Mouse (Mus musculus) CD8-positive naive resting alpha-beta T cell, adult 2 months (primary cell): Measurements from ENCODE around the gene Insig2.
A peak's percentile ranks its signal among the peaks of the same experiment; 100 is the strongest.

Experiments
- DNase-seq, 2 experiments: peaks; one replicate each; pipeline ENCODE4 v3.0.0; 2022; ENCODE audit warnings: low read depth in 2 of 2, low spot score in 2 of 2

Insig2 gene

DNA sequence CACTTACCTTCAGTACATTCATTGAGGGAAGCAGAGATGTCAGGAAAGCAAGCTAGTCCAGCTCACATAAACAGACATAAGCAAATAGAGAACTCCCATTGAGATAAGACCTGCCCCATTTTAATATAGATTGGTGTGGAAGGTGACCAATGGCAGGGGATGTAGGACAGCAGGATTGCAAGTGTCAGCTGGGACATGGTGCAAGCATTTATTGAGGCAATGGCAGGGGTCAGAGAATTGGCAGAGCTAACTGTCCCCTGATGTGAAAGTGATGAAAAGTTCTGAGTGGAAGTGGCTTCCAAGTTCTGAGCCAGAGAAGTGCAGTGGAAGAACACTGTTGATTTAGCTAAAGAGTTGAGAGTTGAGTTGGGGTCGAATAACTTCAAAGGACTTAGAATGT lies at the start of gene Insig2:
Gene Insig2, minus strand, starts transcription at position 105 of the 400 bp plus-strand sequence.
- no peak for DNase-seq

DNA sequence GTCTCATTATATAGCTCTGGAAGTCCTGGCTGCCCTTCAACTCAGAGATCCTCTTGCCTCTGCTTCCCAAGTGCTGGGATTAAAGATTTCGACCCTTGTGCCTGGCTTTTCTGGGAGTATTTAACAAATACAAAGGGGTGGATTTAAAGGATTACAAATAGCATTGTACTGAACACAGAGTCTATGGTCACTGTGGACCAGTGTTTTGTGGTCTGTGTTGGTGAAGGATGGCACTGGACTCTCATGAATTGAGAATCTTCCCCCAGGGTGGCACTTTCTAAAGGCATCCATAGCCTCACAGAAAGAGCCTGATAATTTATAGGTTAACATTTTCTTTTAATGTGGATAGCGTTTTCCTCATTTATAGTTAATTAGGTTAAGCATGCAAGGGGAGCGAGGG lies 49.2 kb upstream of the Insig2 start:
- no peak for DNase-seq

DNA sequence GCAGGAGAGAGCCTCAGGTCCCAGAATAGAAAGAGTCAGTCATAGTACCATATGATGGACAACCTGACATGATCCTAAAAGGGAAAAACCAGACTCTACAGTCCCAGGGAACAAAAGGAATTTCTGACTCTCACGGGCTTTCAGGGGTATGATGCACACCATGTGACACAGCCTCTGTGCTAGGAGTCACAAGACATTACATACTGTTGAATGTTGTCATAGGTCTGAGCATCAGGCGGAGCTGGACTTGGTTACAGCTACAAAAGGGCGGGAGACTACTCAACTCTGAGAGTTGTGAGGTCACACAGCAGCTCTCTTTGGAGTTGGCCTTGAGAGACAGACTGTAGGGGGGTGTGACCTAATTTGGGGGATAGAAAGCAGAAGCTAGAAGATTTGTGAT lies 47.6 kb upstream of the Insig2 start:
- no peak for DNase-seq

DNA sequence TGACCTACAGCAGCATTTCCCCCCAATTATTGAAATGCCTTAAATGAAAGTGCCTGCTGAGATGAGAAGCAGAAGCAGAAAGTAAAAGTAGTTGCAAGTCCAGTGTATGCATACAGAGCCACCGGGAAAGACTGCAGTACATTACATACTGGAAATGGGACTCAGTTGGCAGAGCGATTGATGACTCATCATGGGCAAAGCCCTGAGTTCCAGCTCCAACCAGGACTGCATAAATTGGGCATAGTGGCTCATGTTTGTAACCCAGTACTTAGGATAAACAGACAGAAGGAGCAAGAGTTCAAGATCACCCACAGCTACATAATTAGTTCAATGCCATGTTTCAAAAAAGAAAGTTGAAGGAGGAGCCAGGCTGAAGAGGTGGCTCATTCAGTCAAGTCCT lies 45.5 kb upstream of the Insig2 start:
- DNase-seq, result no peak

DNA sequence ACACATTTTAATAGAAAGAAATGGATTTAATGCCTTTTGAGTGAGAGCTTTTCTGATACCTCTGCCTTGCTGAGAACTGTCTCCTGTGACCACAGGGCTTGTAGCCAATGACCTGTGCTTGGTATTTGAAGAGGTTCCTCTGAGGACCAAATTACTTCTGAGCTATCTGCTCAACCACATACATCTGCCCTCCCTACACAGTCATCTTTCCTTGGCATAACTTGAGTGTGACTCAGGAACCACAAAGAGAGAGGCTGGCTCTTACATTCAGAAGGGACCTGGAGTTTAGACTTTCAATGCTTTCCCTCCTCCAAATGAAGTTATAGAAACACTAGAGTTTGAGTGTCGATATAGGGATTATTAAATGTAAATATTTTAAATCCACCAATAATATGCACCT lies 45.0 kb upstream of the Insig2 start:
- no peak for DNase-seq

DNA sequence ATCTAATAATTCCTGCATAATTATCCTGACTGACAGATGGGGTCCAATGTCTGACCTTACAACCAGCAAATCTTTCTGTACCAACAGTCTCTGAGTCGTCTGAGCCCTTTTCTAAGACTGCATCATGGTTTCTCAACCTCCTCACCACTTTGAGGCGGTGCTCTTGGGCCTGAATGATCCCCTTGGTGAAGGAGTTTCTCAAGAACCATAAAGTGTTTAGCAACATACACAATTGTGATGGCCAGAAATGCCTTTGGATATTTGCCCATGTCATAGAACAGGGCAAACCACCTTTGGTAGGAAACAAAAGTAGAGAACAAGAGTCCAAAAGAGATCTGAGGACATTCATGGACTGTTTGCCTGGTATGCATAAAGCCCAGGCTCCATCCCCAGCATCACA lies 41.2 kb upstream of the Insig2 start:
- no peak for DNase-seq

DNA sequence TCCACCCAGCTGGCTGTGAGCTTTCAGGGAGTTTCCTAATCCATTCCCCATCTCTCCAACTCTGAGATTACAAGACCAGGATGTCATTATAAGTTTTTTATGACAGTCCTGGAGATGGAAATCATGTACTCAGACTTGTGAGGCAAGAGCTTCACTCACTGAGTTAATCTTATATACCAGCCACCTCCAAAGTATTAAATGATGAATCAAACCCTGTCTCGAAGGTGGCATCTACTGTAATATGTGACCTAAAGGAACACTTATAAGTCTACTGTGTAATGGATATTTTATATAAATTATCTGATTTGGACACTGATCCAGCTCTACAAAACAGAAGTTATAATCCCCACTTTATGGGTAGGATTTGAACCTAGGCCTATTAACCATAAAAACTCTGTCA lies 40.3 kb upstream of the Insig2 start:
- DNase-seq, result no peak

DNA sequence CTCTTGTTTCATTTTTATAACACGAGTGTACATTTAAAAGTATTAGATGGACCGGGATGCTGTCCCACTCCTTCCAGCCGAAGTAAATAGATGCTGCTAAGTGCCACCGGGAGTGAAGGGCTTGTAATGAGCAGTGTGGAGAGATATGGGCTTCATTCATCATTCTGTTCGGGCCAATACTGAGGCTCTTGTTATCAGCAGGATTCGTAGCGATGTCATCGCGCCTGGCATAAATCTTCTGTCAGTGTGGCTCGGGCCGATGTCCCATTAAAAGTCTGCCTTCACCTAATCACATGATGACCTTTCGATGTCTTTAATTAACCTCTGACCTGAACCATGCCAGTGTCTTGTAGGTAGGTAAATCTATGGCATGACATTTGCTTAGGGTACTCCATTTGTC lies 39.1 kb upstream of the Insig2 start:
- no peak for DNase-seq

DNA sequence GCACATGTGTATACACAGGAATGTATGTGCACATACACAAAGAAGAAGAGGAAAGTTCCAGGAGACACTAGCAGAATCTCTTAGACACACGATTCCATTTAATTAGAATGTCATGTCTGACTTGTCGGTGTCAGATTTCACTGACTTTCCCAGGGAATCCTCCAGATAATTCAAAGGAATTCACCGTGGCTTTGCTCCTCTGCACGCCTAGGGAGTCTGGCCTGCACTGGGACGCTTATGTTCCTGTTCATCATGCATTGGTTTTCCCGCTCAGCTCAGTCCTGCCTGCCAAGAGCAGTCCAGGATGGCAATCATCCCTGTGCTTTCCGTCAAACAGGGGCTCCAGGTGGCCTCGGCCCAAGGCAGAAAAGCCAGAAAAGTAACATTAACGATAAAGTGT lies 34.9 kb upstream of the Insig2 start:
- DNase-seq, result no peak

DNA sequence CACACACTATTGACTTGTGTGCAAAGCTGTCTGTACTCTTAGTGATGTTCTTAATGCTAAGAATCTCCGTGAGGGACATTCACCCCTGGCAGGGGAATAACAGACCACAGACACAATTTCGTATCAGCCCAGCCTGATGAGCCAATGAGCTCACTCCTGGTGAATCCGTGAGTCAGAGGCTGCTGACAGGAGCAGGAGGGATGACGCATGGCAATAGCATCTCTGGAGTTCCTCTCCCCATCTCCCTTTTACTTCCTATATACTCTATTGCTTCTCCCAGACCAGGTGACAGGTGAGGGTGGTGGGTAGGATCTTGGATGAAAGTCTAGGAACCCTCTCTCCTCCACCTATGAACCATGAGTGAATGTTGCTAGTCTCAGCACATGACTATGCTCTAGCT lies 28.2 kb upstream of the Insig2 start:
- no peak for DNase-seq

DNA sequence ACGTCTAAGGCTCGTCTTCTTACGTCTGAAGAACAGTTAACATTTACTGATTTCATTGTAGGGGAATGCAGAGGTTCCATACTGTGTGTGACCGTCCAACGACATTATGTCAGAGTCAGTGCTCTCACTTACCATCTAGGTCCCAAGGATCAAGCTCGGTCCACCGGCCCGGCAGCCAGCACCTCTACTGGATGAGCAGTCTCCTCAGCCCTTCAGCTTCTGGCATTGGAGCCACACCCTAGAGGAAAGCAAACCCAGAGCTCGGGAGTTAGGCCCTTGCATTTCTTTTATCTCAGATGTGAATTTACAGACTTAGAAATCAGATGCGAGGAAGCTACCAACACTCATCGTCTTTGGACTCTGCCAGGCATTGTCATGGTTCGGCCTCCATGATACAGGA lies 27.3 kb upstream of the Insig2 start:
- no peak for DNase-seq

DNA sequence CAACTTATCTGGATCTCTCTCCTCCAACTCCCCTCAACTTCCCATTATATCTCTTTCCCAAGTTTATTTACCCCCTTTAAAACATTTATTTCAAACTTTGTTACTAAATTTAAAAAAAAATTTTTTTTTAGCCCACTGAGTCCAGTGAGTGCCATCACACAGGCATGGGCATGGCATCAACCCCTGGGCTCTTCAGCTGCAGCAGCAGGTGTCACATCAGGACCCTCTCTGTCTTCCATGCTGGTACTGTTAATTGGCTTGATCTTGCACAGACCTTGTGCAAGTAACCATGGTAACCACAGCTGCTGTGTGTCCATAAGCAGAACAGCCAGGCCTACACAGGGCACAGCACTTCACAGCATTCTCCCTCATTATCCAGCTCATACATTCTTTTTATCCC lies 21.4 kb upstream of the Insig2 start:
- no peak for DNase-seq

DNA sequence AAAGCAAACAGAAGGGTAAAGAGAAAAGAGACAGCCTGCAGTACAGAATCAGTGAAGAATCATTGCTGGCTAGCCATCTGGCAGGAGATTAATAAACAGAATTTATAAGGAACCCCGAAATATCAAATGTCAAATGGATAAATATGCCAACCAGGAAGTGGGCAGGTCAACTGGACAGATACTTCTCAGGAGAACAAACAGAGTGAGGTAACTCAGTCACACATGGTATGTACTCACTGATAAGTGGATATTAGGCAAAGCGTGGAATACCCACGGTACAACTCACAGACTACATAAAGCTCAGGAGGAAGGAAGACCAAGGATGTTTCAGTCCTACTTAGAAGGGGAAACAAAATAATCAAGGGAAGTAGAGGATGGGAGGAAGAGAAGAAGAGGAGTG lies 18.6 kb upstream of the Insig2 start:
- DNase-seq, result no peak

DNA sequence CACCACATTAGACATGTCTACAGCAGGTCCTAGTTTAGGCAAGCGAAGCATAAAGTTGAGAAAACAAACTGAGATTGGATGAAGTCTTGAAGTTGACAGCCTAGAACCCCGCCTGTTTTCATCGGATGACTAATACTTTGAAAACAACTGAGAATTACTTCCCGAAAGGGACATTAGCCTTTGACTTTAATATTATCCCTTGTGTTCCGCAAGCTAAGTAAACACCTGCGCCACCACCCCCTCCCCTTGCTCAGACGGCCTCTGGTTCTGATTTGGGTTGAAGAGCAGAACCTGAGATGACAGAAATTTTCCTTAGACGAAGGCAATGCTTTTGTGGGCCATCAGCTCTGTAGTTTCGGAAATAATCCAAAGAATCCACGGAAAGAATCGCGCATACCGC lies 18.2 kb upstream of the Insig2 start:
- DNase-seq, result no peak

DNA sequence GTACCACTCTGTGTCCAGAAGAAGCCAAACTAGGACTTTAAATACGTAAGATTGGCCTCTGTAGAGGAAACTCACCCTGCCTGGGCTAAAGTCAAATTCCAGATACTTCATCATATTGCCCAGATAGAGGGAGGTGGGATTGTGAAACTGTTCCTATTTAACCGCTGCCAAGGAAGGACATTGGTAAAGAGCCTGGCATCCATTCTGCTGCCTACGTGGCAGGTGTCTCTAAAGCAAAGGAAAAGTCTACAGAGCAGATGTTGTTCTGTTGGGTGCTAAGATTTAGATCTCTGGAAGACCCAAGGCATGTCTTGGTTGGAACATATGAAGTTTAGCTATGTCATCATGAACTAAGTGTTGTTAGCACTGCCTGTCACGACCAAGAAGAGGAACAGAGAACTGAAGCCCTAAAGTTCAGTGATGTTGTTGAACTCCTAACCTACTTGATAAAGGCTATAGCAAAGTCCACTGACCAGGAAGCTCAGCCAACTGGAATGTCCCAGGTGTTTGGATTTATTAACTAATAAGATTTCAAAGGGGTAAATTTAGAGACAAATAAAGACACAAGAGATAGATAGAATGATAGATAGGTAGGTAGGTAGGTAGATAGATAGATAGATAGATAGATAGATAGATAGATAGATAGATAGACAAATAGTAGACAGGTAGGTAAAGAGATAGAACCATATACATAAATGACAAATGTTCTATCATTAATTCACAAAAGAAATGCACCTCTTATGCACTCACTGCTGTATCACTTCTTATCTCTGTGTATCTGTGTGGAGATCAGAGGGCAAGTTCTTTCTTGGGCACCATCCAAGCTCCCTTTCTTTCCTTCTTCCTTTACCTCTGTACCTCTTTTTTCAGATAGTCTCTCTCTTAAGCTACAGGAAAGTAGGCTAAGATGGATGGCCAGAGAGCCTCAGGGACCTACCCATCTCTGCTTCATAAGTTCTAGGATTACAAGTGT lies 16.8 kb upstream of the Insig2 start:
- no peak for DNase-seq

DNA sequence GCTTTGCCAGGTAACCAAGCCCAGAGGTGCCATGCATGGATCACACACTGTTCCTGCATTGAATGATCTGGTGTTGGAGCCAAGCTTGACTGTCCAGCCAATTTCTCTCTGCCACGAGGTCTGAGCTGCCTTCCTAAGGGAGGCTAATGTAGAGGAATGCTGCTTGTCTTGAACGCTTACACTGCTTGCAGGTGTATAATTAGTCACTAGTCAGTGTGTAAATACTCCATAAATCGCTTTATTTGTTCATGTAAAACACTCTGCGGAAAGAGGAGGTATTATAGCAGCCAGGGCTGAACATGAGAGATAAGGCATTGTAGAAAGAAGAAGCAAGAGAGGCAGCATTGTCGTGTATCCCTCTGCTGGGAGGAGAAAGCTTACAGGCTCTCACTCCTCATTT lies 11.6 kb upstream of the Insig2 start:
- DNase-seq, result no peak

DNA sequence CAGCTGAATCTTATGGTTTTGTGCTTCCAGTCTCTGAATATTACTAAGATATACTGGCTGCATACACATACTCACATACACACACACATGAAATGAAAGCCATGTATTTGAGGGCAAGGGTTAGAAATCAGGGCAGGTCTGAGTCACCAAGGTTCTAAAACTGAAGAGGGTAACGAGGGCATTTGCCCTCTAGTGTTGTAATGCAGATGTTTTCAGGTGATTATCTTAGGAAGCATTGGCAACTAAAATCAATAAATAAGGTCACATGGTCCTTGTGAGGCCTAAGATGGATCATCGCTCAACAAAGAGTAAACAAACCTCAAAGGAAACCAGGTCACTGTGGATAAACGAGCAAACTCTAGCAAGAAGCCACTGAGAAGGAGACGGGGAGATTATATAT lies 3.4 kb upstream of the Insig2 start:
- DNase-seq, result no peak

DNA sequence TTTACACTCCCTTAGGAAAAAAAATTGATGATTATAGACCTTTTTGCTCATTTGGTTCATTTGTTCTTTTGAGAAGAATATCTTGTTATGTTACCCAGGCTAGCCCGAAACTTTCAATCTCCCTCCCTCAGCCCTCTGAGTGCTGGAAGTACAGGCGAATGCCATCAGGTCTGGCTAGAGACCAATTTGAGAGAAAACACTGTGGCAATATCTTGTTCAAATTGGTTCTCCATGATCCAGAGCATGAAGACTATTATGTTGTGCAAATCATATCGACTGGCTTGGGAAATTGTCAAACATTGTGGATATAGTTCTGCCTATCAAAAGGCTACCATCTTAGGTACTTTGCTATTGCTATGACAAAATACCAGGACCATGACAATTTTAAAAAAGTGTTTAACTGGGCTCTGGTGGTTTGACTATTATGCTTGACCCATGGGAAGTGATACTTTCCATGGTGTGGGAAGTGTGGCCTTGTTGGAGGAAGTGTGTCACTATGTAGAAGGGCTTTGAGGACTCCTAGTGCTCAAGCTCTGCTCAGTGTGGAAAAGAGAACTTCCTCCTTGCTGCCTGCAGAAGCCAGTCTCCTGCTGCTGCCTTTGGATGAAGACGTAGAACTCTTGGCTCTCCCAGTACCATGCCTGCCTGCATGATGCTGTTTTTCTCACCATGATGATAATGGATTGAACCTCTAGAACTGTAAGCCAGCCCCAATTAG lies 1.8 kb upstream of the Insig2 start:
- DNase-seq, result no peak

DNA sequence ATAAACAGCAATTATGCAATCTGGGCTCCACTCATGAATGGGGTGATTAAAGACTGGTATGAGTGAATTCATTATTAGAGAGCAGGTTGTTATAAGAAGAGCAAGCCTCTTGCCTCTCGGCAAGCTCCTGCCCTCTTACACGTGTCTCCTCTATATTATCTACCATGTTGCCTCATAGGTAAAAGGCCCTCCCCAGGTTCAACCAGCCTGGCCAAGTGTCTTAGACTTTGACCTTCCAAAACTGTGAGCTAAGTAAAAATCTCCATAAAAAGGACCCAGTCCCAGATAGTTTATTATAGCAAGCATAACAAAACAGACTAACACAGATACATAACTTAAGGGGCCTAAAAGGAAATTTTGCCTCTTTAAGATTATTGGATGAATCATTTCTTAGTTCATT lies 1.8 kb downstream of the Insig2 start:
- no peak for DNase-seq

DNA sequence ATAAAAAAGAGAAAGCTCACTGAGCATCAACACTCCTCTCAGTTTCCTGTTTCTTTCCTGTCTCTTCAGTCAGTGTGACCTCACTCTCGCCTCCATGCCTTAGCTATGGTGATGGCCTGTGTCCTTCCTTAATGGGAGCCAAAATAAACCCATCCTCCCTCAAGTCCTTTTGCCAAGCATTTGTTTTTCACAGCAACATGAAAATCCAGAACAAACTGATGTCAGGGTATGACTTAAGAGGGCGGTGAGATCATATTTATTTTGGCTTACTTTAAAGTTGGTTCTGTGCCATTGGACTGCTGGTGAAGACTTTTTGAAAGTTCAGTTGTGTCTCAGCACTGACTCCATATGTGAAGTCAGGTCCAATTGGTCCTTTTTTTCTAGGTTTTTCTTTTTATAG lies 3.0 kb downstream of the Insig2 start:
- DNase-seq, result no peak

DNA sequence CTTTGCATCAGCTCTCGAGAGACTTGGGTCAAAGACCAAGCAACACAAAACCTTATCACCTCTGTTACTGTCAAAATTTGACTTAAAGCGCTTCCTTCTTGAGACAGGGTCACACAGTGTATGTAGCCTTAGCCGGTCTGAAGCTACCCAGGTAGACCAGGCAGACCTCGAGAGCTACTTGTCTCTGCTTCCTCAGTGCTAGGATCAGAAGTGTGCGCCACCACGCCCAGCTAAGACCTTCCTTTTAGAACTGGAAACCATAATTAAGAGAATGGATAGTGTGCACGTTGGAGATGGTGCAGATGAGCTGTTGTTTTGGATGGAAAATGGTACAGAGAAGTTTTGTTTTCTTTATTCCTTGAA lies 4.2 kb downstream of the Insig2 start:
- no peak for DNase-seq

DNA sequence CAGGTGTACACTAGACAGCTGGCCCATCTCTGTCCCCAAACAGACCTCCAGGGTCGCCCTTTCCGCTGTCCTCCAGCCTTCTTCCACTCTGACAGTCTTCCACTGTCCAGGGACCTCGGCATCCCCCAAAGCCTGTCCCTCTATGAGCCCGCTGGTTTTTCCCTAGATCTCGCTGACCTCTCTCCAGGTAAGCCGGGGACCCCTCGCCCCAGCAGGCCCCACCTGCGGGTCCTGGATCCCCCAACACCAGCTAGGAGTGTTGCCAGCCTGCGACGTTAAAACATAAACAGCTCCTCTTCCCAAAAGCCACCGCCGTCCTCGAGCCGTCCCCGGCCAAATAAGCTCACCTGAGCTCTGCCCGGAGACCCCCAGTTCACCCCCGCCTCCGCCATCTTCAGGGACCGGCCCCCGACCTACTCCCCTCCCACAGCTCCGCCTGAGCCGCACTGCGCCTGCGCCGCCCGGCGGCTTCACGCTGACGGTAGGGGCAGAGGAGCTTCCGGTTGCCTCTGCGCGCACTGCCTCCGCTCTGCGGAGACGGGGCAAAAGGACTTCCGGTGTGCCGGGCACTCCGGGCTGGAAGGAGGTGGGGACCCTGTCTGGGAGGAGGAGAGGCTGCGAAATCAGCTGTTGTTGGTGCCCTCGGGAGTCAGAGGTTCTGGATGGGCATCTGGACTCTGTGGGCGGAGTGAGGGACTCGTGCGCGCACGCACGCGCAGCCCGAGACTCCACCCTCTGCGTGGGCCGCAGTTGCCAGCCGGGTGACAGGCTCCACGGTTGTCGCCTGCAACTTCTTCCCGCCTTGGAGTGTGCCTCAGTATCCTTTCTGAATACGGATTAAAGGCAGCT lies 4.8 kb downstream of the Insig2 start:
- peak; percentile 92 to 94 for DNase-seq
